Mouse (Mus musculus): ENCODE data around the gene Pstk. TPM values are rescaled to one million over a fixed set of nuclear protein-coding genes. Genes with fewer than 3 reads are reported as not detected.

Gene Pstk
- polyA plus RNA-seq, 1 experiment = 26.7 TPM

GRCm38 (mm10) chr7:131417605-131418004 is 46.7 kb downstream of the Pstk start:
- no peaks in the 10 kb centered on the region for H3K79me3 ChIP-seq (ENCODE audit: low read depth)
- no peaks in the 10 kb centered on the region for H3K79me2 ChIP-seq (ENCODE audit: control insufficient read depth, insufficient read depth)
- H3K27me3 ChIP-seq (ENCODE audit: control insufficient read depth, insufficient read depth, insufficient read length) = no peaks in the 10 kb centered on the region
- TF ChIP-seq USF1 (IDR thresholded peaks at IDR 0.05; ENCODE audit: low read depth) = no peak
- TF ChIP-seq MYOD1 (IDR thresholded peaks at IDR 0.05; ENCODE audit: control insufficient read depth, insufficient read length, low read depth) = no peak
- TF ChIP-seq FOSL1 (IDR thresholded peaks at IDR 0.05; ENCODE audit: insufficient read depth, low read length, poor library complexity, severe bottlenecking) = no peak
- TF ChIP-seq CTCF (IDR thresholded peaks at IDR 0.05; ENCODE audit: control insufficient read depth, insufficient read depth, insufficient read length) = no peak
- no peak for TF ChIP-seq MAX (IDR thresholded peaks at IDR 0.05)
- TF ChIP-seq CEBPB (IDR thresholded peaks at IDR 0.05; ENCODE audit: low read depth) = no peak
- TF ChIP-seq MYOG (IDR thresholded peaks at IDR 0.05; ENCODE audit: control insufficient read depth, extremely low read depth, insufficient read length) = no peak
- no peak overlapping the region for H3ac ChIP-seq (ENCODE audit: control insufficient read depth, insufficient read length, low read depth)
- H3K36me3 ChIP-seq (ENCODE audit: control insufficient read depth, insufficient read depth) = no peaks in the 10 kb centered on the region
- no peak overlapping the region for H3K4me3 ChIP-seq (ENCODE audit: insufficient read depth, poor library complexity, severe bottlenecking)

DNA sequence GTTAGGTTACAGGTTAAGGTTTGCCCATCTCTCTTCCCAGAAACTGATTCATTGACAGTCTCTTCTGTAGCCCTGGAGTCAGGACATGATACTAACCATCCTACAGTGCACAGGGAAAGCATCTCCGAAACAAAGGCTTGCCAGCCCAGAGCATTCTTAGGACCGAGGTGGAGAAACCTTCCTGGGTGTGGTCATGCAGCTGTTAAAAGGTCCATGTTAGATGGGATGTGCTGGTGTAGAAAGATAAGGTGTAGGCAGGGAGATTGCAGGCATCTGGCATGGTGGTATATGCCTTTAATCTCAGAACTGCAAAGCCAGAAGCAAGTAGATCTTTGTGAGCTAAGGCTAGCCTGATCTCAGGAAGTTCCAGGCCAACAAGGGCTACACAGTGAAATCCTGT is 54.0 kb downstream of the Pstk start:
- Histone ChIP-seq H3K79me3 (ENCODE audit: low read depth) (no peaks in the 10 kb centered on the region), H3K36me3 (ENCODE audit: control insufficient read depth, insufficient read depth) (peaks cover 3% of the 10 kb centered on the region), H3K4me3 (ENCODE audit: insufficient read depth, poor library complexity, severe bottlenecking) (no peak overlapping the region), H3K27me3 (ENCODE audit: control insufficient read depth, insufficient read depth, insufficient read length) (no peaks in the 10 kb centered on the region), H3K79me2 (ENCODE audit: control insufficient read depth, insufficient read depth) (no peaks in the 10 kb centered on the region), H3ac (ENCODE audit: control insufficient read depth, insufficient read length, low read depth) (no peak overlapping the region)
- TF ChIP-seq FOSL1 (IDR thresholded peaks at IDR 0.05; ENCODE audit: insufficient read depth, low read length, poor library complexity, severe bottlenecking) = no peak
- TF ChIP-seq MAX (IDR thresholded peaks at IDR 0.05) = no peak
- TF ChIP-seq MYOG (IDR thresholded peaks at IDR 0.05; ENCODE audit: control insufficient read depth, extremely low read depth, insufficient read length) = no peak
- TF ChIP-seq CEBPB (IDR thresholded peaks at IDR 0.05; ENCODE audit: low read depth) = no peak
- no peak for TF ChIP-seq USF1 (IDR thresholded peaks at IDR 0.05; ENCODE audit: low read depth)
- TF ChIP-seq MYOD1 (IDR thresholded peaks at IDR 0.05; ENCODE audit: control insufficient read depth, insufficient read length, low read depth) = no peak
- TF ChIP-seq CTCF (IDR thresholded peaks at IDR 0.05; ENCODE audit: control insufficient read depth, insufficient read depth, insufficient read length) = no peak

DNA sequence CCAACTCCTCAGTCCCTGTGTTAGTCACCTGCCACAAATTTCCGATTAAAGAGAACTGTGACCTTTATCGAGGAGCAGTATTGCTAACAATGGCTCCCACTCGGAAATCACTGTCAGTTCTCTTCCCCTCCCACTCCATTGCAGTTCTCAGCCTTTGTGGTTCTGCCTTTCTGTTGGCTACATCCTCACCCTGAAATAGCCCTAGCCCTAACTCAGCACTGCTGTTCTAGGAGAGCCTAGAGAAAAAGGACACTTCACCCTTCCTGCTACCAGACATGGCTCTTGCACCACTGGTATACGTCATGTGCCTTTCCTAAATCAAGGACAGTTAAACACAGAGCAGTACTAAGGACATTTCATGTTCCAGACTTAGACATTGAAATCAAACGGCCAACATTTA is 56.4 kb downstream of the Pstk start:
- TF ChIP-seq CTCF (IDR thresholded peaks at IDR 0.05; ENCODE audit: control insufficient read depth, insufficient read depth, insufficient read length) = no peak
- no peak for TF ChIP-seq FOSL1 (IDR thresholded peaks at IDR 0.05; ENCODE audit: insufficient read depth, low read length, poor library complexity, severe bottlenecking)
- Histone ChIP-seq H3K27me3 (ENCODE audit: control insufficient read depth, insufficient read depth, insufficient read length) (no peaks in the 10 kb centered on the region), H3K79me3 (ENCODE audit: low read depth) (no peaks in the 10 kb centered on the region), H3K79me2 (ENCODE audit: control insufficient read depth, insufficient read depth) (no peaks in the 10 kb centered on the region), H3ac (ENCODE audit: control insufficient read depth, insufficient read length, low read depth) (no peak overlapping the region), H3K36me3 (ENCODE audit: control insufficient read depth, insufficient read depth) (peaks cover 3% of the 10 kb centered on the region), H3K4me3 (ENCODE audit: insufficient read depth, poor library complexity, severe bottlenecking) (no peak overlapping the region)

DNA sequence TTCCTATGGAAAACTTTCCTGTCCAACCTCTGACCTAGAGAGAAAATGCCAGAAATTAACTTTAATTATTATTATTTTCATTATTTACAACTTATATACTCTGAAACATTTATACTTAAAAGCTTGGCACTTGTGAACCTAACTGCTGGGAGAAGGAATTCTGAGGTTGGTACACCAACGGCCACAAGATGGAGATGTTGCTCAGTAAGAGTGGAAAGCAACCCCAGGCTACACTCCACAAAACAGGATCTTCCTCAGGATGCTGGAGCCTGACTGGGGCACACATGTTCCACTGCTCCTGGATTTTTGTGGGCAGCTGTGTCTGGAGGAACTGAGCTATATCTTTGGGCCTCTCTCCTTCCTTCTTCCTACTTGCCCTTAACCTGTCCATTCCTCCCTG is 61.3 kb downstream of the Pstk start:
- H3ac ChIP-seq (ENCODE audit: control insufficient read depth, insufficient read length, low read depth) = no peak overlapping the region
- no peaks in the 10 kb centered on the region for H3K27me3 ChIP-seq (ENCODE audit: control insufficient read depth, insufficient read depth, insufficient read length)
- H3K4me3 ChIP-seq (ENCODE audit: insufficient read depth, poor library complexity, severe bottlenecking) = no peak overlapping the region
- no peaks in the 10 kb centered on the region for H3K79me3 ChIP-seq (ENCODE audit: low read depth)
- no peaks in the 10 kb centered on the region for H3K36me3 ChIP-seq (ENCODE audit: control insufficient read depth, insufficient read depth)
- H3K79me2 ChIP-seq (ENCODE audit: control insufficient read depth, insufficient read depth) = no peaks in the 10 kb centered on the region
- TF ChIP-seq MYOG (IDR thresholded peaks at IDR 0.05; ENCODE audit: control insufficient read depth, extremely low read depth, insufficient read length) (no peak), CEBPB (IDR thresholded peaks at IDR 0.05; ENCODE audit: low read depth) (no peak), FOSL1 (IDR thresholded peaks at IDR 0.05; ENCODE audit: insufficient read depth, low read length, poor library complexity, severe bottlenecking) (no peak), MAX (IDR thresholded peaks at IDR 0.05) (no peak), MYOD1 (IDR thresholded peaks at IDR 0.05; ENCODE audit: control insufficient read depth, insufficient read length, low read depth) (no peak)

GRCm38 (mm10) chr7:131434276-131434675 is 63.3 kb downstream of the Pstk start:
- no peak for TF ChIP-seq MAX (IDR thresholded peaks at IDR 0.05)
- no peak for TF ChIP-seq USF1 (IDR thresholded peaks at IDR 0.05; ENCODE audit: low read depth)
- no peak for TF ChIP-seq FOSL1 (IDR thresholded peaks at IDR 0.05; ENCODE audit: insufficient read depth, low read length, poor library complexity, severe bottlenecking)
- no peak for TF ChIP-seq CTCF (IDR thresholded peaks at IDR 0.05; ENCODE audit: control insufficient read depth, insufficient read depth, insufficient read length)
- no peak for TF ChIP-seq CEBPB (IDR thresholded peaks at IDR 0.05; ENCODE audit: low read depth)
- no peak for TF ChIP-seq MYOG (IDR thresholded peaks at IDR 0.05; ENCODE audit: control insufficient read depth, extremely low read depth, insufficient read length)
- no peak for TF ChIP-seq MYOD1 (IDR thresholded peaks at IDR 0.05; ENCODE audit: control insufficient read depth, insufficient read length, low read depth)
- no peak overlapping the region for H3ac ChIP-seq (ENCODE audit: control insufficient read depth, insufficient read length, low read depth)
- H3K4me3 ChIP-seq (ENCODE audit: insufficient read depth, poor library complexity, severe bottlenecking) = no peak overlapping the region
- H3K79me3 ChIP-seq (ENCODE audit: low read depth) = no peaks in the 10 kb centered on the region
- H3K27me3 ChIP-seq (ENCODE audit: control insufficient read depth, insufficient read depth, insufficient read length) = no peaks in the 10 kb centered on the region
- no peaks in the 10 kb centered on the region for H3K79me2 ChIP-seq (ENCODE audit: control insufficient read depth, insufficient read depth)
- no peaks in the 10 kb centered on the region for H3K36me3 ChIP-seq (ENCODE audit: control insufficient read depth, insufficient read depth)

- Histone ChIP-seq H3K79me2 (ENCODE audit: control insufficient read depth, insufficient read depth) (no peaks in the 10 kb centered on the region), H3K27me3 (ENCODE audit: control insufficient read depth, insufficient read depth, insufficient read length) (no peaks in the 10 kb centered on the region), H3K79me3 (ENCODE audit: low read depth) (no peaks in the 10 kb centered on the region), H3K36me3 (ENCODE audit: control insufficient read depth, insufficient read depth) (no peaks in the 10 kb centered on the region), H3K4me3 (ENCODE audit: insufficient read depth, poor library complexity, severe bottlenecking) (no peak overlapping the region), H3ac (ENCODE audit: control insufficient read depth, insufficient read length, low read depth) (no peak overlapping the region)
- no peak for TF ChIP-seq MAX (IDR thresholded peaks at IDR 0.05)
- no peak for TF ChIP-seq USF1 (IDR thresholded peaks at IDR 0.05; ENCODE audit: low read depth)
- TF ChIP-seq FOSL1 (IDR thresholded peaks at IDR 0.05; ENCODE audit: insufficient read depth, low read length, poor library complexity, severe bottlenecking) = no peak
- no peak for TF ChIP-seq MYOD1 (IDR thresholded peaks at IDR 0.05; ENCODE audit: control insufficient read depth, insufficient read length, low read depth)
- no peak for TF ChIP-seq CTCF (IDR thresholded peaks at IDR 0.05; ENCODE audit: control insufficient read depth, insufficient read depth, insufficient read length)
- TF ChIP-seq CEBPB (IDR thresholded peaks at IDR 0.05; ENCODE audit: low read depth) = no peak
- TF ChIP-seq MYOG (IDR thresholded peaks at IDR 0.05; ENCODE audit: control insufficient read depth, extremely low read depth, insufficient read length) = no peak
Measured at GRCm38 (mm10) chr7:131437051-131437450, 66.1 kb downstream of the Pstk start.

Other genes starting within 250 kb of the Pstk start
- gene 4933402N03Rik, start 224.8 kb upstream of the Pstk start, polyA plus RNA-seq (2012; fragmentation: generic; extraction: Trizol) = not detected
- 0.27 TPM for gene 5430419D17Rik, start 196.7 kb upstream of the Pstk start, polyA plus RNA-seq (2012; fragmentation: generic; extraction: Trizol)
- gene Cuzd1, start 48.8 kb upstream of the Pstk start, polyA plus RNA-seq (2012; fragmentation: generic; extraction: Trizol) = not detected
- gene Fam24b, start 41.6 kb upstream of the Pstk start, polyA plus RNA-seq (2012; fragmentation: generic; extraction: Trizol) = 0.07 TPM
- not detected for gene Fam24a, start 37.3 kb upstream of the Pstk start, polyA plus RNA-seq (2012; fragmentation: generic; extraction: Trizol)
- gene 2310057M21Rik, start 8.4 kb upstream of the Pstk start, polyA plus RNA-seq (2012; fragmentation: generic; extraction: Trizol) = 12.3 TPM
- gene Ikzf5, start 39.4 kb downstream of the Pstk start, polyA plus RNA-seq (2012; fragmentation: generic; extraction: Trizol) = 4.2 TPM
- gene Acadsb, start 39.5 kb downstream of the Pstk start, polyA plus RNA-seq (2012; fragmentation: generic; extraction: Trizol) = 3.5 TPM
- 0.06 TPM for gene Hmx3, start 171.7 kb downstream of the Pstk start, polyA plus RNA-seq (2012; fragmentation: generic; extraction: Trizol)
- gene Hmx2, start 177.6 kb downstream of the Pstk start, polyA plus RNA-seq (2012; fragmentation: generic; extraction: Trizol) = 2.2 TPM
- 164 TPM for gene Bub3, start 189.1 kb downstream of the Pstk start, polyA plus RNA-seq (2012; fragmentation: generic; extraction: Trizol)

All from C2C12 (cell line).